Mouse (Mus musculus) neutrophil, adult 5-6 weeks (primary cell): ENCODE results near the gene Pam16. TPM values are rescaled to one million over a fixed set of nuclear protein-coding genes. Genes with fewer than 3 reads are reported as not detected.
"Not testable (repeated sequence)": the region's sequence is repeated elsewhere in the genome, so short reads cannot be mapped to it uniquely, and the experiment has no call there.

Source experiments
- ATAC-seq: fragments of 151-379, 151-347 bp; 2 replicates; pipeline ENCODE4 v1.8.0; 2017; ENCODE audit warnings: mild to moderate bottlenecking, moderate TSS enrichment; ENCODE audit not compliant: insufficient number of reproducible peaks, poor library complexity, low FRiP score, severe bottlenecking; ENCODE audit errors: extremely low read depth
- total RNA-seq: library from RNA; stranded (forward); fragments of 200-1000 nt; gene quantifications from 2 replicates; pipeline ENCODE4 v1.2.3, GENCODE M21; 2017

Pam16 gene
- total RNA-seq, 1 experiment from 2014 or later, result 15.4 TPM

DNA sequence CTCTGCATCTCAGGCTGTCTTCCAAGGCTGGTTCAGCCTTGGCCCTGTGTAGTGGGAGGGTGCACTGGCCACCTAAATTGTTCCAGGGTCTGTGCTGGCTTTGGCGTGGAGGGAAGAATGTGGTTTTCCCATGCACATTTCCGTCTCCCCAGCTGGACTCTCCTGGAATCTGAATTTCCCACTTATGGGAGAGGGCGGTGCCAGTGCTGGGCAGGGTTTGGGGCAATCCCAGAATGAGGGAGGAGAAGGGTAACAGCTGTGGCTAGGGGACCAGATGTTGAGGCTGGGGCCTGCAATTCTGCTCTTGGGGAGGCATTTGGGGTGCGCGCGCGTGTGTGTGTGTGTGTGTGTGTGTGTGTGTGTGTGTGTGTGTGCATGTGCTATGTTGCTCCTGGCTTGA lies 27.5 kb downstream of the Pam16 start:
- ATAC-seq, result no peak

- ATAC-seq, result no peak
Measured at GRCm38 (mm10) chr16:4596836-4597235, 28.0 kb downstream of the Pam16 start.

GRCm38 (mm10) chr16:4596141-4596728 lies 28.6 kb downstream of the Pam16 start:
- ATAC-seq, result no peak

DNA sequence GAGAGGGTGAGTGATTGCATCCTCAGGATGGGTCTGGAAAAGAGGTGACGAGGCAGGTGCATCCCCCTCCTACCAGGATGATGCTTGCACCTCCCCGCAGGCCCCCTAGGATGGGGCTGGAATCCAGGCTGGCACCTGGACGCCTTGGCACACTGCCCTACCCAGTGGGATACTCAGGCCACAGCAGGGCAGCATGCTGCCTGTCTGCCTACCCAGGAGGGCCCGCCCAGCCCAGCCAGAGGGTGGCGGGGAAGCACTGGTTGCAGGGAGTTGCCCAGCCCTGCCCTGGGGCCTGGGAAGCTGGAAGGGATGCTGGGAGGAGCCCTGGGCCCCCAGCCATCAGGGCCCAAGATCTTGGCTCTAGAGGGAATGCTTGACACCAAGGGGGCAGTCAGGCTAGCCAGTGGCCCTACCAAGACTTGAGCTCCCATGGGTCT lies 29.2 kb downstream of the Pam16 start:
- ATAC-seq, result no peak

DNA sequence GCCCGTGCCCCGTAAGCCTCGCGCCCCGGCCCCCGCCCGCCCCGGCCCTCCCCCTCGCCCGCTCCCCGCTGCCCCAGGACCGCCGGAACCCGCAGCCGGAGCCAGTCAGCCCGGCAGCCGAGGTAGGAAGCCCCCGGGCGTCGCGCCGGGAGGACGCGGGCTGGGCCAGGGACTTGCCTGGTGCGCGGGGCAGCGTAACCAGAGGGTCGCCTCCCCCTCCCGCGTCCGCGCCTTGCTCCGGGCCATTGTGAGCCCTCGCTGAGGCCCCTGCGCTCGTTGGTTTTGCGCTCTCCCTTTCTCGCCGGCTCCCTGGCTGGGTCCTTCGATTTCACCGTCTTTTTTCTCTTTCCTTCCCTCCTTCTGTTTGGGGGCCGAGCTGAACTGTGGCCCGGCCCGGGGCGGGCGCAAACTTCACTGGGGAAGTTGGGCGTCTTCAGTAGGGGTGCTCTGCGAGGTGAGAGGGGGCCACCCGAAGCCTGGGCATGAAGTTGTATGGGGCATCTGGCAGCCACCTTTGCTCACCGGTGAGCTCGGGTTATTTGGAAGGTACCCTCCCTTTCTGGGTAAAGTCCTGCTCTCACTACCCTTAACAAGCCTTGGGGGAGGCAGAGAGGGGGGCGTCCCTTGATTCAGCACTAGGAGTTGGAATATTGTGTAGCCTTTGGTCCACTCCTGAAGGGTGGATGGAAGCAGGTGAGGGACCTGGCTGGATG lies 29.8 kb downstream of the Pam16 start:
- ATAC-seq, result no peak

DNA sequence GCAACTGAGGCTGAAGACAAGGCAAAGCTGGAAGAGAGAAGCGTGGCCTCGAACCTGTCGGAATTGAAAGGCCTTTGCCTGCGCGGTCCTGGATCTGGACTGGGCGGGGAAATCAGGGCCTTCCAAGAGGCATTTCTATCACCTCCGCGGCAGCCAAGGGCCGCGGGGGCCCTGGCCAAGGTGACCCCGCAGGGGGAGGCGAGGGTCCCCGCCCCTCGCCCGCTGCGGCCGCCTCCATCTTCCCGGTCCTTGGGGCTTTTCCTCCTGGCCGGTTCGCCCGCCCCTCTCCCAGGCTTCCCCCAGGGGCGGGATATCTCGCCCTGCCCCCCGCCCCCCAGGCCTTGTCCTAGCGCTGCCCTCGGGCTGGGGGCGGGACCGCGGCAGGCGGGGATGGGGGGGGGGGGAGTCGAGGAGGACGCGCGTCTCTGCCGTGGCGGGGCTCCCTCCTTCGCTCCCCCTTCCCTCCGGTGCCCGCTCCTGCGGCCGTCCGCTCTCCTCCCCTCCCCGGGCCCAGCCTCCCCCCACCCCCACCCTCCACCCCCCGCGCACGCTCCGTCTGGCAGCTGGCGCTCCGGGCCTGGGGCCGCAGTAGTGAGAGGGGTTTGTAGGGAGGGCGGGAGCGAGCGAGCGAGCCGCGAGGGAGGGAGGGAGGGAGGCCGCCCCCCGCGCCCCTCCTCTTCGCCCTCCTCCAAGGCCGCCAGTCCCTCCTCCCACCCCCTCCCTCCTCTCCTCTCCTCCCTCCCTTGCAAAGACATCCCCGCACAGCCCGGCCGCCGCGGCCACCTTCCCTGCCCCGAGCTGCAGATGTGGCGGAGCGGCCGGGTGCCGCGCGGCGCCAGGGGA lies 30.6 kb downstream of the Pam16 start, which contains the start of gene Glis2:
Gene Glis2, plus strand, starts transcription at position 743 of the 843 bp plus-strand sequence.
- ATAC-seq, result no peak

DNA sequence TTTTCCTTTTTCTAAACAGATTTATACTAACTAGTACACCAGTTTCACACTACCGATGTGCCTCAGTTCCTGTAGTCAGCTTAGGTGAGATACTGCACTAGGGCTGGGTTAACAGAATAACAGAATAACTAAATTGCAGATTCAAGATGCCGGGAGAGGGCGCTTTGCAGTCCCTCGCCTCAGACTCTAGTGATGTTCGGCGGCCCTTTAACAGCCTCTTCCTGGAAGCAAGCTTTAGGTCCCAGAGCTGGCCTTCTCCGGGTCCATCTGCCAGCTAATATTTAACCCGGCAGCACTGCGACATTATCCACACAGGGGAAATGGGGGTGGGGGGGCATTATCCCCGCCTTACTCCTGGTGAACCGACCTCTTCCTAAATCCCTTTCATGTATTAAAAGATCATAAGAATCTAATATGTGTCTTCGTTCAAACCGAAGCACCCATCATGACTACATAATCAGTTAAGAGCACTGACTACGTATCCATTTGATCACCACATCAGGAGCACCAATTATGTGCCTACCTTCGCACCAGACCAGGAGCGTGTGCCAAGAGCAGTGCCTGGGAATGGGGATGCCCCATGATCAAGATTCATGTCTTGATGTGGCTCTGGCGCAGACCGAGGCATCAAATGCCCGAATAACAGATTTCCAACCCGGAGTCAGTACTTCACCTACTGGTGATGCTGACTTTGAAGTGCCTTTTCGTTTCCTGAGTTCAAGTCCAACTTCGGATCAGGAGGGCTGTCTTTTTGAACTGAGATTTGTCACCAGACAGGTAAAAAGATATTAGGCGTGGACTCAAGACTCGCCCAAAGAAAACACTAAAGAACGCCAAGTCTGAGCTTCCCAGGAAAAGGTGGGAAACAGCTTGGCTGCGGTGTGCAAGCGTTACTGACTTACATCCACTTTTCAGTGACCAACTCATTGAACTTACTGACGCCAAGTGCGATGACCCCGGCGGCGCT lies 31.6 kb downstream of the Pam16 start:
- 0 out of 2 replicates have a peak, but pooled peaks have one; percentile 18 for ATAC-seq

DNA sequence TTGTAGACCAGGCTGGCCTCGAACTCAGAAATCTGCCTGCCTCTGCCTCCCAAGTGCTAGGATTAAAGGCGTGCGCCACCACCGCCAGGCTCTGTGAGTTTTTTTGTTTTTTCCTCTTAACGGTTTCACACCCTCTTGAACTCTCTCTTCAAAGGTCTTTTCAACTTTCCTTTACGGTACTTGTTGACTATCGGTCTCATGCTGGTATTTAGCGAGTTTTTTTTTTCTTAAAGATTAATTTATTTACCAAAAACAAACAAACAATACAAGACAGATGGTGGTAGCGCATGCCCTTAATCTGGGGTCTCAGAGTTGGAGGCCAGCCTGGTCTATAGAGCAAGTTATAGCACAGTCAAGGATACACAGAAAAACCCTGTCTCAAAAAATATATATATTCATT lies 34.6 kb downstream of the Pam16 start:
- ATAC-seq, result no peak

GRCm38 (mm10) chr16:4587516-4588210 lies 37.1 kb downstream of the Pam16 start:
- no peak for ATAC-seq

DNA sequence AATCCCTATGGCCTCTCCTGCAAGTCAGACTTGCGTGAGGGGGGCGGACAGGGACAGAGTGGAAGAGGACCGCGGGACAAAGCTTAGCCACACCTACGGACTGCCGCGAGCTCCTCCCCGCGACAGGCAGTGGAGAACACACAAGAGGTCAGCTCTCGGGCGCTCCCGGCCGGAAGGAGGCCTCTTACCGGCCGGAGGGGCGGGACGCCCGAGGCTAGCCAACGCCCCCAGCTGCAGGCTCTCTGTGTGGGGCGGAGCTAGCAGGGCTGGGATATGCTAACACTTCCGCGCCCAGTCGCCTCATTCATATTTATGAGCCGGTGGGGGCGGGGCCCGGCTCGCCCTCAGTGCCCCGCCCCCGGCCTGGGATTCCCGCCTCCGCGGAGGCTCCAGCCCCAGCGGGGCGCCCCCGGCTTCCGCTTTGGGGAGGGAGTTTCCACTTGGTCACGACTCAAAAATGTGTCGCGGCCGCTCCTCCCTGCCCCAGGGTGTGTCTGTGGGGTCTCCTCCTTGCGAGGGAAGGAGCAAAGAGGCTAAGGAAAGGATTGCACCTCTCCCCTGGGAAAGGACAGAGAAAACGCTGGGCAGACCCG lies 38.2 kb downstream of the Pam16 start:
- ATAC-seq, result peak; percentile 96

- peak; percentile 3; the same call in 1 of the 2 replicates for ATAC-seq
Measured at GRCm38 (mm10) chr16:4585642-4586530, 38.9 kb downstream of the Pam16 start.

DNA sequence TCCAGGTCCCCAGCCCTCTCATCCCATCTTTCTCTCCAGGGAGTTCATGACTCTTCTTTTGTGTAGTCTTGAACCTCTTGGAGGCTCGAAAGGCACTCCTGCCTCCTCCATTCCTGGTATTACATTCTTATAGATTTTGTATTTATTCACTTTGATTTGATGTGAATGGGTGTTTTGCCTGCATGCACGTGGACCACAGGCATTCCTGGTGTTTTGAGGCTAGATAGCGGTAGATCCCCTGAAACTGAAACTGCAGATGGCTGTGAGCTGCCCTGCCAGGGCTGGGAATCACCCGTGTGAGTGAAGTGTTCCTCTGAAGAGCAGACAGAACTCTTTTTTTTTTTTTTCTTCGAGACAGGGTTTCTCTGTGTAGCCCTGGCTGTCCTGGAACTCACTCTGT lies 40.4 kb downstream of the Pam16 start:
- ATAC-seq, result no peak

DNA sequence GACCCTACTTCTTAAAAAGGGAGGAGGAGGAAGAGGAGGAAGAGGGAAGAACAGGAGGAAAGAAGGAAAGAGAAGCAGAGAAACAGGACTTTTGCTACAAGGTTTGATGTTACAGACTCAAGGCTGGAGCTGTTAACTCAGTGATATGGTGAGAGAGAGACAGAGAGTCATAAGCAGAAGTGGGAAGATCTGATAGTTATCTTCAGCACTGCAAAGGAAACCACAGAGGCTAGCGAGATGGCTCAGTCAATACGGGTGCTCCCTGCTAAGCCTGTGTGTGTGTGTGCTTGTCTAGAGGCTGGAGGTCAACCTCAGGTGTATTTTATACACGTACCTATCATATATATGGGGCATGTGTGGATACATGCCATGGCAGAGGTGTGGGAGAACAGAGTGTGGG lies 41.0 kb downstream of the Pam16 start:
- ATAC-seq, result no peak

- not testable (repeated sequence) for ATAC-seq
Measured at GRCm38 (mm10) chr16:4581179-4581578, 43.6 kb downstream of the Pam16 start.

- ATAC-seq, result no peak
Measured at GRCm38 (mm10) chr16:4578630-4579029, 46.2 kb downstream of the Pam16 start.

- no peak for ATAC-seq
Measured at GRCm38 (mm10) chr16:4576873-4577272, 47.9 kb downstream of the Pam16 start.

- ATAC-seq, result no peak
Measured at GRCm38 (mm10) chr16:4576038-4576437, 48.8 kb downstream of the Pam16 start.
